ENCODE assay signal across 21 mouse cellular contexts in the genomic region with DNA sequence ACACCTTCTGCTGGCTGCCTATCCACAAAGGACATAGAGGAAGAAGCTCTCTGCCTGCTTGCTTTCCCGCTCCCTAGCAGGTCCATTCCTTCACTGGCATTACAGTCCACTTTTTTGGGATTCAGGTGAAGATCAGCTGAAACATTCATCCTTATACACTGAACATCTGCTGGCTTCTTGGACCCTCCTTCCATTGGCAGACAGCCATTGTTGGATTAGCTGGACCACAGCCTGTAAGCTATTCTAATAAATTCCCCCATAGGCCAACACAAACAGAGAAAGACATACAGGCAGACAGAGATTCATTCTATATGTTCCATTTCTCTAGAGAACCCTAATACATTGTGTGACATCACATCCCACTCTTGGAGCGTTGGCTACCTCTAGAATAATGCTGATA. TPM values are rescaled to one million over a fixed set of nuclear protein-coding genes. Genes with fewer than 3 reads are reported as not detected.
"Had no signal": no experiment of that assay in that cellular context is flagged by ENCODE, and none has a peak within 500 bp of the region (broad histone marks: within the 10 kb centered on the region; RNA-seq: fewer than 3 reads in every experiment).

No protein-coding gene starts in this region.

- H3K9me3 ChIP-seq: liver, embryonic 15.5 days; lung, embryonic 15.5 days; midbrain, embryonic 12.5 days; midbrain, embryonic 15.5 days; neural tube, embryonic 12.5 days had no signal

- H3K9ac ChIP-seq: liver, embryonic 15.5 days; liver, postnatal 0 days; lung, embryonic 15.5 days; midbrain, embryonic 12.5 days; midbrain, embryonic 15.5 days; neural tube, embryonic 12.5 days had no signal

- H3K27ac ChIP-seq: liver, embryonic 15.5 days; lung, embryonic 15.5 days; macrophage; midbrain, embryonic 12.5 days; midbrain, embryonic 15.5 days; neural tube, embryonic 12.5 days had no signal

- H3K4me3 ChIP-seq: liver, embryonic 15.5 days; lung, embryonic 15.5 days; megakaryocyte, embryonic 14.5 days; midbrain, embryonic 12.5 days; midbrain, embryonic 15.5 days; neural tube, embryonic 12.5 days had no signal

- H3K4me2 ChIP-seq: liver, embryonic 15.5 days; lung, embryonic 15.5 days; midbrain, embryonic 12.5 days; midbrain, embryonic 15.5 days; neural tube, embryonic 12.5 days had no signal

- DNase-seq: liver, postnatal 0 days; lung, adult 2 months; lung, postnatal 14 days; lung, postnatal 36 days; retina, postnatal 1 day; right cerebral cortex, adult 18-20 months; right cerebral cortex, postnatal 25 days; right cerebral cortex, postnatal 4 days; spleen, adult 18-20 months; thymus, adult 18-20 months; thymus, postnatal 14 days; thymus, postnatal 36 days had no signal

- H3K36me3 ChIP-seq: liver, embryonic 15.5 days; lung, embryonic 15.5 days; midbrain, embryonic 12.5 days had no signal

- ATAC-seq: liver, postnatal 0 days; lung, postnatal 0 days; midbrain, embryonic 15.5 days had no signal

- H3K4me1 ChIP-seq: liver, embryonic 15.5 days; lung, embryonic 15.5 days; megakaryocyte, embryonic 14.5 days; midbrain, embryonic 12.5 days had no signal

RNA-seq across cellular contexts. Expression of gene Npas4, which starts 53.2 kb away (rescaled TPM):
- polyA plus RNA-seq: liver, embryonic 15.5 days; liver, postnatal 0 days; thymus, postnatal 0 days had no signal
